Mouse (Mus musculus) kidney, adult 2 months (tissue): ENCODE data around the gene Nav2.

Source experiments
- CTCF ChIP-seq: fragments of 200-500 bp; conservative IDR thresholded peaks from 2 replicates; pipeline ENCODE4 v1.5.1; 2011; ENCODE audit warnings: low read depth, mild to moderate bottlenecking, control low read depth, low read length, moderate library complexity, mixed read lengths; ENCODE audit not compliant: insufficient read depth, insufficient read length
- POLR2A ChIP-seq: fragments of 200-500 bp; IDR thresholded peaks from one replicate; pipeline ENCODE4 v1.6.1; 2011; ENCODE audit warnings: low read depth, low read length, control low read depth

DNA sequence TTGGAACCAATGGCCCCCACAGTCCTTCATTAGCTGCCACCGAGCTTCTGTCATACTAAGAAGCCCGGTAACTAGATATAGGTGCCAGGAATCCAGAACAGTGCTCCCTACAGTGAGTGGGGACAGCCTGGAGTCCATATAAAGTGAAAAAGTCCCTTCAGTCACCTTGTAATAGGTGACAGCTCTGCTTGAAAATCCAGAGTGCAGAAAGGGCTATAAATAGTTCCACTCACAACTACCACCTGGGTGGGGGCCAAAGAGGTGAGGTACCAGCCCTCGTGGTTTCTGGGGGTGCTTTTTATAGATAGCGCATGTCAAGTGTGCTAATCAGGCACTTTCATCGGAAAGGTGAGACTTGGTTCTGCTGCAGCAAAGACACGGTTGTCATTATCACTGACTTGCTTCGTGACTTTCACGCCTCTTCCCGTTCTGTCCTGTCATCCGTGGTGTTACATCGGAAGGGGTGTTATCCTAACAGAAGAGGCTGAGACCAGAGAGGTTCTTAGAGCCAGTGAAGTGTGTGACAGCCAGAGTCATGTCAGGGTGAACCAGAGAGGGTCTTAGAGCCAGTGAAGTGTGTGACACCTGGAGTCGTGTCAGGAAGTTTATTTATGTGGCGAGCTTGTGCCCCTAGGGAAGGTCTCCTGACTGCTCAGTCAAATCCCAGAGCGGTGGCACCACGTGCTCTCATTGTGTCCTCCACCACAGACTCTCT lies 179.8 kb downstream of the Nav2 start:
- no peak for TF ChIP-seq CTCF
- no peak for TF ChIP-seq POLR2A
